Mouse (Mus musculus): ENCODE results near the gene Brca2. TPM values are rescaled to one million over a fixed set of nuclear protein-coding genes. Genes with fewer than 3 reads are reported as not detected.

Brca2 gene
- total and polyA plus RNA-seq, 3 experiments: 13.8 to 24.0 (median 17.1) TPM

GRCm38 (mm10) chr5:150601441-150602230, 79.2 kb downstream of the Brca2 start:
- no peaks in the 10 kb centered on the region for H3K27me3 ChIP-seq (replicated peaks)
- no peak overlapping the region for H3K27ac ChIP-seq (ENCODE audit: insufficient read depth, low read depth)
- H3K9ac ChIP-seq (ENCODE audit: insufficient read depth, low read depth): no peak overlapping the region
- DNase-seq (ENCODE audit: extremely low read depth): no peak
- H3K4me1 ChIP-seq (ENCODE audit: control insufficient read depth in 1 of 2, insufficient read depth in 2 of 2): peaks cover 0 to 42% of the 10 kb centered on the region in 2 experiments; a peak in 3 of 4 replicates
- TF ChIP-seq CHD1 (IDR thresholded peaks at IDR 0.05; ENCODE audit: low read depth, low read length) (no peak), POLR2AphosphoS2 (IDR thresholded peaks at IDR 0.05; ENCODE audit: low read depth, low read length) (no peak), NRF1 (IDR thresholded peaks at IDR 0.05; ENCODE audit: low read depth, low read length) (no peak), HCFC1 (IDR thresholded peaks at IDR 0.05; ENCODE audit: low read depth, low read length) (no peak), MAZ (IDR thresholded peaks at IDR 0.05; ENCODE audit: low read depth, low read length) (no peak), KAT2A (IDR thresholded peaks at IDR 0.05; ENCODE audit: insufficient replicate concordance, low read length) (no peak), CHD2 (IDR thresholded peaks at IDR 0.05; ENCODE audit: low read length) (no peak), MXI1 (IDR thresholded peaks at IDR 0.05; ENCODE audit: low read depth, low read length) (no peak), USF1 (IDR thresholded peaks at IDR 0.05; ENCODE audit: low read depth, low read length) (no peak), ZKSCAN1 (IDR thresholded peaks at IDR 0.05; ENCODE audit: borderline replicate concordance, low read depth, low read length) (no peak), IRF4 (IDR thresholded peaks at IDR 0.05; ENCODE audit: low read depth, low read length) (no peak), MEF2A (IDR thresholded peaks at IDR 0.05; ENCODE audit: borderline replicate concordance, low read depth, low read length) (no peak)
- H3K4me2 ChIP-seq (ENCODE audit: insufficient read depth, low read depth, poor library complexity, severe bottlenecking): no peak overlapping the region
- dilution Hi-C loops (cut with MboI; ENCODE audit: extremely low pct_ligation_motif_present, extremely low pct_unique_long_range_greater_than_20kb, low sequenced_read_pairs) (no loop called here), in situ Hi-C loops (cut with MboI; ENCODE audit: low pct_ligation_motif_present, low pct_unique_long_range_greater_than_20kb, low sequenced_read_pairs) (no loop called here)
- H3K4me3 ChIP-seq (replicated peaks in 1 of 3; ENCODE audit: low read depth in 2 of 3, low read length in 2 of 3, poor library complexity in 1 of 3): no peak overlapping the region
- no peaks in the 10 kb centered on the region for H3K9me3 ChIP-seq (replicated peaks; ENCODE audit: low read length)
- H3K79me2 ChIP-seq (replicated peaks; ENCODE audit: control insufficient read depth, extremely low read depth, insufficient read depth, poor library complexity, severe bottlenecking): no peaks in the 10 kb centered on the region
- peaks cover 2 to 7% of the 10 kb centered on the region in 2 experiments for H3K36me3 ChIP-seq (replicated peaks in 1 of 2; ENCODE audit: control insufficient read depth in 1 of 2, insufficient read depth in 1 of 2, low read length in 1 of 2)

GRCm38 (mm10) chr5:150606131-150606530, 83.7 kb downstream of the Brca2 start:
- Histone ChIP-seq H3K79me2 (replicated peaks; ENCODE audit: control insufficient read depth, extremely low read depth, insufficient read depth, poor library complexity, severe bottlenecking) (no peaks in the 10 kb centered on the region), H3K27ac (ENCODE audit: insufficient read depth, low read depth) (no peak overlapping the region), H3K27me3 (replicated peaks) (no peaks in the 10 kb centered on the region), H3K36me3 (replicated peaks in 1 of 2; ENCODE audit: control insufficient read depth in 1 of 2, insufficient read depth in 1 of 2, low read length in 1 of 2) (peaks cover 10 to 15% of the 10 kb centered on the region in 2 experiments), H3K4me2 (ENCODE audit: insufficient read depth, low read depth, poor library complexity, severe bottlenecking) (no peak overlapping the region), H3K9me3 (replicated peaks; ENCODE audit: low read length) (no peaks in the 10 kb centered on the region), H3K9ac (ENCODE audit: insufficient read depth, low read depth) (no peak overlapping the region), H3K4me1 (ENCODE audit: control insufficient read depth in 1 of 2, insufficient read depth in 2 of 2) (peaks cover 0 to 5% of the 10 kb centered on the region in 2 experiments; a peak in 1 of 4 replicates), H3K4me3 (replicated peaks in 1 of 3; ENCODE audit: low read depth in 2 of 3, low read length in 2 of 3, poor library complexity in 1 of 3) (no peak overlapping the region)
- in situ Hi-C loops (cut with MboI; ENCODE audit: low pct_ligation_motif_present, low pct_unique_long_range_greater_than_20kb, low sequenced_read_pairs): no loop called here
- TF ChIP-seq ZC3H11A (IDR thresholded peaks at IDR 0.05; ENCODE audit: low read depth, low read length): no peak
- TF ChIP-seq SIN3A (IDR thresholded peaks at IDR 0.05; ENCODE audit: low read length): no peak
- no peak for TF ChIP-seq GABPA (IDR thresholded peaks at IDR 0.05; ENCODE audit: insufficient replicate concordance, low read depth, low read length)
- dilution Hi-C loops (cut with MboI; ENCODE audit: extremely low pct_ligation_motif_present, extremely low pct_unique_long_range_greater_than_20kb, low sequenced_read_pairs): no loop called here
- DNase-seq (ENCODE audit: extremely low read depth): no peak
